Mouse (Mus musculus) urinary bladder, postnatal 4 days (tissue): ENCODE measurements around the gene Adcy5.

Experiments
- DNase-seq, 2 experiments: peaks; one replicate each; pipeline ENCODE4 v3.0.0; 2021 to 2022; ENCODE audit warnings: low spot score in 2 of 2

Adcy5 gene

GRCm38 (mm10) chr16:35270353-35270934 is 115.8 kb downstream of the Adcy5 start:
- peak; percentile 60 to 87 for DNase-seq

GRCm38 (mm10) chr16:35270945-35271344 is 116.3 kb downstream of the Adcy5 start:
- no peak for DNase-seq

GRCm38 (mm10) chr16:35271572-35271971 is 116.9 kb downstream of the Adcy5 start:
- DNase-seq: no peak

GRCm38 (mm10) chr16:35272417-35272816 is 117.7 kb downstream of the Adcy5 start:
- no peak for DNase-seq

GRCm38 (mm10) chr16:35278166-35278565 is 123.5 kb downstream of the Adcy5 start:
- no peak for DNase-seq

GRCm38 (mm10) chr16:35282456-35282855 is 127.8 kb downstream of the Adcy5 start:
- DNase-seq: no peak

GRCm38 (mm10) chr16:35285821-35286220 is 131.1 kb downstream of the Adcy5 start:
- DNase-seq: no peak

- no peak for DNase-seq
Observed at GRCm38 (mm10) chr16:35287244-35287643, 132.6 kb downstream of the Adcy5 start.

- no peak for DNase-seq
Observed at GRCm38 (mm10) chr16:35297786-35298185, 143.1 kb downstream of the Adcy5 start.

GRCm38 (mm10) chr16:35300156-35300555 is 145.5 kb downstream of the Adcy5 start:
- DNase-seq: no peak

GRCm38 (mm10) chr16:35302441-35303280 is 148.0 kb downstream of the Adcy5 start:
- DNase-seq: peak in 1 of 2 experiments; percentile 57

- peak in 1 of 2 experiments; percentile 52 for DNase-seq
Observed at GRCm38 (mm10) chr16:35303721-35304120, 149.0 kb downstream of the Adcy5 start.

- DNase-seq: peak in 1 of 2 experiments; percentile 14
Observed at GRCm38 (mm10) chr16:35304416-35304815, 149.7 kb downstream of the Adcy5 start.

GRCm38 (mm10) chr16:35305226-35305625 is 150.5 kb downstream of the Adcy5 start:
- DNase-seq: peak in 1 of 2 experiments; percentile 49

GRCm38 (mm10) chr16:35306631-35307030 is 152.0 kb downstream of the Adcy5 start:
- DNase-seq: no peak

- DNase-seq: peak in 1 of 2 experiments; percentile 16
Observed at GRCm38 (mm10) chr16:35307331-35307730, 152.7 kb downstream of the Adcy5 start.

- DNase-seq: peak in 1 of 2 experiments; percentile 52
Observed at GRCm38 (mm10) chr16:35308016-35308415, 153.3 kb downstream of the Adcy5 start.

- peak in 1 of 2 experiments; percentile 26 for DNase-seq
Observed at GRCm38 (mm10) chr16:35308486-35309143, 153.9 kb downstream of the Adcy5 start.

- DNase-seq: peak in 1 of 2 experiments; percentile 54
Observed at GRCm38 (mm10) chr16:35309634-35310033, 155.0 kb downstream of the Adcy5 start.

- DNase-seq: peak in 1 of 2 experiments; percentile 19
Observed at GRCm38 (mm10) chr16:35310551-35311110, 156.0 kb downstream of the Adcy5 start.

GRCm38 (mm10) chr16:35311586-35311985 is 156.9 kb downstream of the Adcy5 start:
- peak; percentile 5 to 22 for DNase-seq

GRCm38 (mm10) chr16:35315496-35315895 is 160.8 kb downstream of the Adcy5 start:
- DNase-seq: no peak
